Mouse (Mus musculus): ENCODE data around the gene Klhl8.

- TF ChIP-seq CTCF (IDR thresholded peaks at IDR 0.05; ENCODE audit: insufficient read depth, low read depth, low read length) (no peak), POLR2A (IDR thresholded peaks at IDR 0.05; ENCODE audit: insufficient read depth, low read depth, low read length) (no peak)
Measured at GRCm38 (mm10) chr5:103906173-103906572, 4.9 kb downstream of the Klhl8 start.
